Mouse (Mus musculus) E14TG2a.4 (cell line): ENCODE results near the gene Pdcd6ip.

Experiments used
- H3K27me3 ChIP-seq: 2 replicates; pipeline ENCODE4 v1.6.1; 2014; ENCODE audit warnings: low read length, control low read depth; ENCODE audit not compliant: insufficient read depth
- H3K36me3 ChIP-seq: 2 replicates; pipeline ENCODE4 v1.6.1; 2014; ENCODE audit warnings: low read length, control low read depth; ENCODE audit not compliant: insufficient read depth
- H3K4me1 ChIP-seq: replicated peaks from 2 replicates; pipeline ENCODE4 v1.6.1; 2014; ENCODE audit warnings: low read depth, low read length, control low read depth
- H3K4me3 ChIP-seq: replicated peaks from 2 replicates; pipeline ENCODE4 v1.5.1; 2014; ENCODE audit warnings: mild to moderate bottlenecking, low read length
- H3K9me3 ChIP-seq: 2 replicates; pipeline ENCODE4 v1.6.1; 2014; ENCODE audit warnings: low read length, control low read depth
- CTCF ChIP-seq: conservative IDR thresholded peaks from 2 replicates; pipeline ENCODE4 v1.5.1; 2014; ENCODE audit warnings: low read length
- NANOG ChIP-seq: IDR thresholded peaks from 2 replicates; pipeline ENCODE4 v1.6.1; 2014; ENCODE audit warnings: borderline replicate concordance, low read length, mixed read lengths
- POU5F1 ChIP-seq: IDR thresholded peaks from 2 replicates; pipeline ENCODE4 v1.6.1; 2014; ENCODE audit warnings: low read length, borderline replicate concordance

The Pdcd6ip gene

DNA sequence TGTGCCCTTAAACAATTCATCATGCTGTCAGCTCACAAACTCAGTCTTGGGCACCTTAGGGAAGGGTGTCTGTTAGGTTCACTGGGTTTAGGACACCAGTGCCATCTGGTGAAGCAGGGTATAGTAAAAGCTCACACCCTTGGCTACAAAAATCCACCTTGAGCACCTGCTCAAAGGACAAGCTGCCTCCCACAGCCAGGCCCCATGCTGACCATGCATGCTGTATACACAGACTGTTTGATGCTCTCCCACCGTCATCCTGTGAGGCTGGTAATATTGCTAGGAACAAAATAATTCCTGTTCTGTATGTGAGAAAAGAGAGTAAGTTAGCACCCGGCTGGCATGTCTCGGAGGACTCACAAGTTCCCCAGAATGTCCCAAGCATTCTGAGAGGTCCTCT, 64.0 kb downstream of the Pdcd6ip start:
- peaks cover 12% of the 10 kb centered on the region for H3K27me3 ChIP-seq
- no peaks in the 10 kb centered on the region for H3K36me3 ChIP-seq
- H3K4me3 ChIP-seq: no peak overlapping the region
- TF ChIP-seq NANOG (no peak), POU5F1 (no peak), CTCF (no peak)
- no peaks in the 10 kb centered on the region for H3K9me3 ChIP-seq
- peaks cover 26% of the 10 kb centered on the region for H3K4me1 ChIP-seq

DNA sequence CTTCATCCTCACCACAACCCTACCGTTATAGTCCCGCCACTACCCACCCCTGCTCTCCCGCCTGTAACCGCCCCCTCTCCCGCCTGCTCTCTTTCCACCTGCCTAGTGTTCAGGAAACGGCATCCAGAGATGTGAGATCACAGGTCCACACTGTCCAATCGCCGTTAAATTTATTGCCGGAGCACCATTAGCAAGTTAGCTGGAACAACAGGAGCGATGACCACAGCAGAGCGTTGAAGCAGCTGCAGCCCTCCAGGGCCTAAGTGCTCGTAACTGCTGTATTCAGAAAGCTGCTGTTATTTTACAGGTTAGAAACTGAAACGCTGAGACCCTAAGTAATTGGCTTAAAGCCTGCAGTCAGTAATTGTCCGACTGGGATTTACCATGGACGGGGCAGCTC, 64.4 kb downstream of the Pdcd6ip start:
- TF ChIP-seq CTCF (no peak), POU5F1 (no peak), NANOG (no peak)
- Histone ChIP-seq H3K36me3 (no peaks in the 10 kb centered on the region), H3K4me1 (peaks cover 22% of the 10 kb centered on the region), H3K27me3 (peaks cover 12% of the 10 kb centered on the region), H3K9me3 (no peaks in the 10 kb centered on the region), H3K4me3 (no peak overlapping the region)

DNA sequence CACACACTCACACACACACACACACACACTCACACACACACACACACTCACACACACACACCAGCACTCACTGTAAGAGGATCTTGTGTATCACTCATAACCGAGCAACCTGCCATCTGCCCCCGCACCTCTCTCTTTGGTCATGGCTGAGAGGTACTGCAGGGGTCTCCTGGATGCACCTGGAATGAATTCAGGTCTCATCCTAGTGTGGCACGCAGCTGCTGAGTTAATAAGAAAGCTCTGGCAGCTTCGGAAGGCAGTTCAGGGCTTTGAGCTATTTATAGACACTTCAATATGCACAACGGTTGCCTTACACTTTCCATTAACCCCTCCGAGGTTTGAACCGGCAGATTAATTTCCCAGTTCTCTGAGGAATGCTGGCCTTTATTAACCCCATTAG, 73.1 kb downstream of the Pdcd6ip start:
- Histone ChIP-seq H3K4me1 (peaks cover 3% of the 10 kb centered on the region; the same call in 1 of the 2 replicates), H3K9me3 (0 out of 2 replicates have a peak, but pooled peaks cover 4% of the 10 kb centered on the region), H3K4me3 (no peak overlapping the region), H3K27me3 (peaks cover 10% of the 10 kb centered on the region), H3K36me3 (no peaks in the 10 kb centered on the region)
- no peak for TF ChIP-seq NANOG
- TF ChIP-seq CTCF: no peak
- TF ChIP-seq POU5F1: no peak

DNA sequence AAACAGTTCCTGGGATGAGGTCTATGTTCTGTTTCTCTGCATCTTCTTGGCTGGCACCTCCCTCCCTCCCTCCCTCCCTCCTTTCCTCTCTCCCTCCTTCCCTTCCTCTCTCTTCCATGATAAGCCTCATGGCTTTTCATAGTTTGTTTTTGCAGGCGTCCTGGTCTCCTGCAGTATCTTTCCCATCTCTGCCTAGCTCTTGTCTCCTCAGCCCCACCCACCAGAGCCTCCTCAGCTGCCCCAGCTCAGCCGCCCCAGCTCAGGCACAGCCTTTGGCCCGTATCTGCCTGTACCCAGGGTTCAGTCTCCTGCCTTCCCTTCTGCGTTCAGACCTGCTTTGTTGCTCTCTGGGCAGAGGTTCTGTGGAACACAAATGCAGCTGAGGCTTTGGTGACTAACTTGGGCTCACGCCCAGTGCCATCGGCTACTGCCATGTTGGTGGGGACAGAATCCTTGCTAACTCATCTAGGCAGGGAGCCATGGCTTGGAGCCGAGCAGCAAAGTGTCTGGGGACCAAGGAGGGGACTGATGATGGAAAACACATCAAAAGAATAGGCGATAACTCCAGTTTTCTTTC, 74.8 kb downstream of the Pdcd6ip start:
- Histone ChIP-seq H3K4me1 (peaks cover 10% of the 10 kb centered on the region), H3K9me3 (0 out of 2 replicates have a peak, but pooled peaks cover 4% of the 10 kb centered on the region), H3K4me3 (no peak overlapping the region), H3K27me3 (peaks cover 10% of the 10 kb centered on the region), H3K36me3 (no peaks in the 10 kb centered on the region)
- TF ChIP-seq POU5F1 (no peak), CTCF (no peak), NANOG (no peak)

DNA sequence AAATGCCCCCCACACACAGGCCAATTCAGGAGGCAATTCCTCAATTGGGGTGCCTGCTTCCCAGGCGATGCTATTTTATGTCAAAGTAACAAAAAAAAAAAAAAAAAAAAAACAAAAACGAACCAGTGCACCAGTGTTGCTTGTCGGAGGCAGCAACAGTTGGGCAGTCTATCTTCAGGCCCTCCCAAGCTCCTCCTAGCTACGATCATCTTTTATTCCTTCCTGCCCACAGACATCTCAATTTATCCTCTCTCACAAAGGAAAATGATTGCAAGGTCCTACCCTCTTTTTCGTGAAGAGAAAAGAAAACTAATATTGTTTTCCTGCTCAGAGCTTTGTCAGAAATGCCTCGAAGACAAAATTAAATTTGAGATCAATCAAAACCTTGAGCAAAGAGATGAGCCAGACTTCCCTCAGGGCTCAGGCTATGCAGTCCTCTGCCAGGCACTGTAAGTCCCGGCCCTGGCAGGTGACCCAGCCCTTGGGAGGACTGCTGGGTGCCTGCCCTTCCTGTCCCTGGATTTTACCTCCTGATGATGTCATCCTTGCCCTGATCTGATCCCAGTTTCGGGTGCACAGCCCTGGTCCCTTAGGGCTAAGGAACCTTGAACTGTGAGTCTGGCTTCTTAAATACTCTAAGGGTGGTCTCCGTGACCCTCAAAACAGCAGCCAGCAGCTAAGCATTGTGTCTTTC, 75.6 kb downstream of the Pdcd6ip start:
- Histone ChIP-seq H3K9me3 (0 out of 2 replicates have a peak, but pooled peaks cover 4% of the 10 kb centered on the region), H3K4me1 (peaks cover 10% of the 10 kb centered on the region), H3K4me3 (no peak overlapping the region), H3K36me3 (no peaks in the 10 kb centered on the region), H3K27me3 (peaks cover 10% of the 10 kb centered on the region)
- TF ChIP-seq NANOG: no peak

DNA sequence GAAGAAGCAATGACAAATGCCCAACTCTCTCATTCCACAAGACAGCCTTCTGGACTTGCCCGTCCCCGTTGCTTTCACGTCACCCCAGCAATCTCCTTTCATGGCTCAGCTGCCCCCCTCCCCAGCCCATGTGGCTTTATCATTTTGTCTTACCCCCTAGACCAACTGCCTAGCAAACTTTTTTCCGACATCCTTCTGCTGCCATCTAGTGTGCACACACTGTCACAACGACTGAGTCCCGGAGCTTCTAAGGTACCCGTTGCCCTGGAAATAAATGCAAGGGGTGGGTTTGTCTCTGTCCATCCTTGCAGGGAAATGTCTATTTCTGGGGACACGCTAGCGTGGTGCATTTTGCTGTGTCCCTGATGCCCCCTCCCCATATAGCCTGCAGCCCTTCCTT, 78.4 kb downstream of the Pdcd6ip start:
- peaks cover 10% of the 10 kb centered on the region for H3K27me3 ChIP-seq
- TF ChIP-seq POU5F1 (no peak), NANOG (no peak), CTCF (peak; percentile 71)
- H3K9me3 ChIP-seq: peaks cover 8% of the 10 kb centered on the region; the same call in 1 of the 2 replicates
- no peaks in the 10 kb centered on the region for H3K36me3 ChIP-seq
- H3K4me3 ChIP-seq: no peak overlapping the region
- peaks cover 10% of the 10 kb centered on the region for H3K4me1 ChIP-seq

DNA sequence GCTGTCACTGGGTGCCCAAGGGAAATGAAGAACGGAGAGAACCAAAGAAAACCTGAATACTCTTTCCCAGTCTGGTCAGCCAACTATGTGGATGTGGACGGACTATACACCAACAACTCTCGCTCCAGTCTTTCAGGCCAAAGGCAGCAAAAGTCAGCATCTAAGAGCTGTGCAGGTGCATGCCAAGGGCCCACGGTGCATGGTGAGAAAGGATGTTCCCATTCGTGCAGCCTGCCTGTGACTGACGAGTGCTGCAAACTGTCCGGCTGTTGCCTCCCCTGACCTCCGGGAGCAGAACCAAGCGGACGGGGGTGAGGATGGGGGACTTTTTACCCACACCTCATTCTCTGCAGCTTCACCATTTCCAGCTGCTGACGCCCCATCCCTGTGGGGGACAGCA, 78.9 kb downstream of the Pdcd6ip start:
- Histone ChIP-seq H3K4me3 (no peak overlapping the region), H3K4me1 (peaks cover 10% of the 10 kb centered on the region), H3K36me3 (no peaks in the 10 kb centered on the region), H3K27me3 (peaks cover 10% of the 10 kb centered on the region), H3K9me3 (peaks cover 8% of the 10 kb centered on the region; the same call in 1 of the 2 replicates)
- TF ChIP-seq POU5F1 (no peak), CTCF (no peak), NANOG (no peak)

DNA sequence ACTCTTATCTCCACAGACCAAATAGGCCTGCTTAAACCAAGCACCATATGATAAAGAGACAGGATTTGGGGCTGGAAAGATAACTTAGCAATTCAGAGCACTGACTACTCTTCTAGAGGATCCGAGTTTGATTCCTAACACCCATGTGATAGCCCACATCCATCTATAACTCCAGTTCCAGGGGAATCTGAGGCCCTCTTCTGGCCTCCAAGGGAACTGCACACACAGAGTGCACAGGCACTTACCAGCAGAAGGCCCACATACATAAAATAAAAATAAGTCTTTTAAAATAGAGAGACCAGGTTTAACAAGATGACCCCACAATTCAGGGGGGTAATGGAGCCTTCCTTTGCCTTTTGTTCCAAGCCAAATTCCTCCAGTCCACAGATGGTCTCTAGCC, 79.3 kb downstream of the Pdcd6ip start:
- peaks cover 13% of the 10 kb centered on the region for H3K27me3 ChIP-seq
- peaks cover 10% of the 10 kb centered on the region for H3K4me1 ChIP-seq
- no peaks in the 10 kb centered on the region for H3K36me3 ChIP-seq

DNA sequence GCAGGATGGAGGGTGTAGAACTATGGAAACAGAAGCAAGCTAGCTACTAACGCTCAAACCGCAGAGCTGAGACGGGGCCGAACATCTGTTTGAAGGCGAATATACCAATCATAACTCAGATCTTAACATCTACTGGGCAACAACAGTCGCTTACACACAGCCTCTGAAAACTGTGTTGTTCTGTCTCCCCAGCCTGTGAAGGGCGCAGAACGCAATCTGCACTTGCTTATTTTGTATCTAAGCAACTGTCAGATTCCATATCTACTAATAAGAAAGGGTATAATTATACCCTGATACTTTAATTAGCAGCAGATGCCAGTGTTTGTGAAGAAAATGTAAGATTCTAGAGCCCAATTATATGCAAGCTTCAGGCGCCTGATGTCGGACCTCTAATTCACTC, 81.3 kb downstream of the Pdcd6ip start:
- H3K36me3 ChIP-seq: no peaks in the 10 kb centered on the region
- TF ChIP-seq NANOG: no peak
- no peak for TF ChIP-seq CTCF
- TF ChIP-seq POU5F1: no peak
- H3K4me3 ChIP-seq: no peak overlapping the region
- peaks cover 10% of the 10 kb centered on the region for H3K4me1 ChIP-seq
- peaks cover 8% of the 10 kb centered on the region; the same call in 1 of the 2 replicates for H3K9me3 ChIP-seq
- peaks cover 13% of the 10 kb centered on the region for H3K27me3 ChIP-seq

More for the DNA sequence above, 79.3 kb downstream of the Pdcd6ip start:
- H3K4me3 ChIP-seq: no peak overlapping the region
- no peak for TF ChIP-seq POU5F1
- no peak for TF ChIP-seq NANOG
- peak; percentile 75 for TF ChIP-seq CTCF
- peaks cover 8% of the 10 kb centered on the region; the same call in 1 of the 2 replicates for H3K9me3 ChIP-seq
